Mouse (Mus musculus): ENCODE measurements at regions not wholly inside any gene's neighbourhood (a gene's known extent, or its start where the extent isn't known, plus 50 kb on each side); places are given as distances from the start of the nearest gene placed in this dataset.

DNA sequence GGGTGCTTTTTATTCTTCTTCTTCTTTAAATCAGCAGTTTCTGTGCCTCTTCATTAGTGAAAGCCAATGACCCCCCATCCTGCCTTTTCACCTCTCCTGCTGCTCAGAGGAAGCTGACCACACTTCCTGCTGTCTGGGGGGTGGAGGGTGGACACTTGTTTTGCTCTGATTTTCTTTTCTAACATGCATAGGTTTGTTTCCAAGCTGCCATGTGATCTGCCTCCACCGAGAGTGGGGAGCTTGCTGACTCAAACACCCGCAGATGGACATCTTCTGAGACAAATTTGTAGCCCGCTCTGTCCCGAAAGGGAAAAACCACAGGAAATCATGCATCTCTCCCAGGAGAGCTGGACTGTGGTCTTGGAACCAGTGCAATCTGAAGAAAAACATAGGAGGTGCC is 141.3 kb downstream of the Gm826 start:
- no peak for DNase-seq (ENCODE audit: low spot score)

DNA sequence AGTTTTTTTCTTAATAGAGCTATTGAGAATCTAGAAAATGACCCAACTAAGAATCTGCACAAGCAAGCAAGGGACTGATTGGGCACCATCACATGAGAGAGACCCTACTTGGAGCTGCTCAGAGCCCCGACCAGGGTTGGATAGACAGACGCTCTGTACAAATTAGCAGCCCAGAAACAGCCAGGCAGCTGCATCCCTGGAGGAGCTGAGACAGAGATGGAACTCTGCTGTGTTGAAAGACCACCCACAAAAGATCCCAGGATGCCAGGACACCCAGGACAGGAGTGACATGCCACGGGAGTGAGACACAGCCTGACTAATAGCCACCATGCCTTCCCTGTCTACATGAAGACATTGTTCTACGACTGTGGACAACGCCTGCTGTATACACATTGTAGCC is 147.9 kb downstream of the Gm826 start:
- DNase-seq (ENCODE audit: low spot score), result no peak

DNA sequence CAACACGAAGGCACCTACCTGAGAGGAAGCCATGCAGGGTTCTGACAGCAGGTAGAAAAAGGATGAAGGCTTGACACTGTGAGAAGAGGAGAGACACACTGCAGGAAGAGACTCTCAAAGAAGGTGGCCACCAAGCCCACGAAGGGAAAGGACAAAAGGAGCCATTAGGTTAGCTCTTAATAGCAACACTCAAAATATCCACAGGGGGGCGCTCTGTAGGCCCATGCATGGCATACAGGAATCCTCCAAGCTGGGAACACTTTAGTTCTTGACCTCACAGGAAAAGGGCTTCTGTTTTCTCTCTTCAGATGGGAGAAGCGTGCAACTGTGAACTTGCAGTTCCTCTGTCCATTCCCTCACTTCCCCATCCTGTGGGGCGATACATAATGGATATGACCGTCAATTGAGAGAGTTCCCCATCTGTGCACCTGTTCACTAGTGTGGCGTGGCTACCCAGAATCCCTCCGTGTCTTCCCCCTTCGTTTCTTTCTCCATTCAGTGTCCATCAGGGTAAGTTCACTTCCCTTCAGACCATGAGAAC is 162.9 kb downstream of the Gm826 start:
- DNase-seq (ENCODE audit: low spot score), result peak; percentile 48

- DNase-seq (ENCODE audit: low spot score), result no peak
Observed at GRCm38 (mm10) chr2:160158599-160159261, 175.2 kb downstream of the Gm826 start.

DNA sequence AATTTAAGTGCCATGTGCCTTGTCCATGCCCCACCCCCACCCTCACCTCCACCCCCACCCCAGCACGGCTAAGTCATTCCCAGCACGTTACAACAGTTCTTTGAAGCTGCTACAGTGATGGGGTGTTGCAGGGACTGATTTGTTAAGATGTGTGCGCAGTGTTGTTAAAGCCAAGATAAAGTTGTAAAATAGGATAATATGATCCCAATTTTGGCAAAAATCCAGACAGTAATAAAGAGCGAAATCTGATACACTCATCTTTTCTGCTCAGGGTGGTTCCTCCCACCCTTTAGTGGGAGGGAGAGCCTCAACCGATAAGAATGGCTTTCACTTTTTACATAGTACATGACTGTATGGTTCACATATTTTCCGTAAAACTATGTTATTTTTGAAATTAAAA is 180.2 kb downstream of the Gm826 start:
- no peak for DNase-seq (ENCODE audit: low spot score)

- DNase-seq (ENCODE audit: low spot score), result peak; percentile 30
Observed at GRCm38 (mm10) chr2:160152101-160152500, 181.9 kb downstream of the Gm826 start.

DNA sequence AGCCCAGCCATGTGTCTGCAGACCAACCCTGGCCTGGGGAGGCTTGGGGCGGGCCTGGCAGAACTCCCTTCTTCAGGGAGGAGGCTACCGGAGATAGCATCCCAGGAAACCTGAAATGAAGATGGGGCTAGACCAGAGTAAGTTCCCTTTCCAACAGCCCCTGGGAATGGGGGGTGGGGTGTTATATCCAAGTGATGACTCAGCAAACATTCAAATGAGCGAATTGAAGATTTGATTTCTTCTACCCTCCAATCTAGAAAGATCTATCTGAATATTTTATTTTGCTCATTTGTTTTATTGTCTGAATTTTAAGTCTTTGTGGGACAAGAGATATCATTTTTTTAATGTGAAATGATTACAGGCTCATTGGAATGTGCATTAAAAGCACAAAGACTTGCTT is 185.0 kb downstream of the Gm826 start:
- no peak for DNase-seq (ENCODE audit: low spot score)

GRCm38 (mm10) chr2:160148516-160148915 is 185.4 kb downstream of the Gm826 start:
- no peak for DNase-seq (ENCODE audit: low spot score)

GRCm38 (mm10) chr2:160148031-160148430 is 185.9 kb downstream of the Gm826 start:
- DNase-seq (ENCODE audit: low spot score), result no peak

- DNase-seq (ENCODE audit: low spot score), result no peak
Observed at GRCm38 (mm10) chr2:160140166-160140740, 193.7 kb downstream of the Gm826 start.

DNA sequence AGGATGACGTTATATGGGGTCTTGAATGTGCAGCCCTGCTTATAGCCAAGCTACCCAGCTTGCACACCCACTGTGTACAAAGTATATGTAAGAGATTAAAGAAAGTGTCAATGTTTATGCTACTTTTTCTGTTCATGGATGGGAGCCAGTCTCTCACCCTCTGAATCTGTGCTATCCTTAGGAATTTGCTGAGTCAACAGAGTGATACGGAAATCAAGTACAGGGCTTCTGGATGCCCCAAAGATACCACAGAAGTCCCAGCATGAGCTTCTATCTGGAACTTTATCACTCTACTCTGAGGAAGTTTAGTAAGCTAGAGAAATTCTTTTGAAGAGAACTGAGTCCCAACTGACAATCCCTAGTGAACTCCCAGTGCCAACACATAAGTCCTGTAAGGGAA is 195.9 kb downstream of the Gm826 start:
- DNase-seq (ENCODE audit: low spot score), result no peak

DNA sequence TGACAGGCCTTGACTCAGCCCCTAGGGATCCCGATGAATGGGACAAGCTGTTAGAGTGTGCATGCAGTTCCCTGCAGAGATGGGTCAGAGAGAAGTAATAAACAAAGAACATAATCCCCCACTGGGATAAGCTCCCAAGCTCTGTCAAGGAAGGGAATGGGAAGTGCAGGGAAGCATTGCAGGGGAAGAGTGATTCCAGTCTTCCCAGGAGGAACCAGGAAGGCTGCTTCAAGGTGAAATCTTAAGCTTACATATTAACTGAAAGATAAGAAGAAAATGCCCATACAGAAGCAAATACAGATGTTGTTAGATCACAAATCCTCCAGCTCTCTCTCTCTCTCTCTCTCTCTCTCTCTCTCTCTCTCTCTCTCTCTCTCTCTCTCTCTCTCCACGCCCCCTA is 202.2 kb downstream of the Gm826 start:
- DNase-seq (ENCODE audit: low spot score), result no peak

DNA sequence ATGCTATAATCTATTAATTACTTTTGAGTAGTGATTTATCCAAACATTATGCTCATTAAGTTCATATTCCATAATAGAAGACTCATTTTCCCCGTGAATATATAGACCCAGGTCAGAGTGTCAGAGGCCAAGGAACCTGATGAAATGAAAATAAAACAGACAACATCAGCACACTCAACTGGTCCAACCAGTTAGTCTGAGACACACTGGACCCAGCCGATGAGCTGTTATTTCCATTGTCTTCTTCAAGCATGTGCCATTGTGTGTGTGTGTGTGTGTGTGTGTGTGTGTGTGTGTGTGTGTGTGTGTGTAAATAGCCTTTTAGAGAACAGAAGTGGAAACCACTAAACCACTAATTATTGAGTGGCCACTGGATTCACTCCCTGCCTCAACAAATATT is 202.6 kb downstream of the Gm826 start:
- no peak for DNase-seq (ENCODE audit: low spot score)

DNA sequence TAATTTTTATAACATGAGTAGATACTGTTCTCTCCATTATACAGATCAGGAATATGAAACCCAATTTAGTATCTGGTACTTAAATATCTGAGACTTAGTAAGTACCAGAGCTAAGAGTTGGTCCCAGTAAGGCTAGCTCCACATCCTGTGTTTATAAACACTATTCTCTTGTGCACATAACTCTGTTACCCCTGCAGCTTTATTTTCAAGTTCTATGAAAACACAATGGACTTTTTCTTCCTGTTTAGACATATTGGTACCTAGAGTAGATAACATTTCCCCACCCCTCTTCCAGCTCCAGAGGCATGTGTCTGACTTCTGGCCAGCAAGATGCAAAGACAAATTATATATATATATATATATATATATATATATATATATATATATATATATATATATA is 216.8 kb downstream of the Gm826 start:
- DNase-seq (ENCODE audit: low spot score), result no peak

- DNase-seq (ENCODE audit: low spot score), result no peak
Observed at GRCm38 (mm10) chr2:160111176-160111692, 222.7 kb downstream of the Gm826 start.

DNA sequence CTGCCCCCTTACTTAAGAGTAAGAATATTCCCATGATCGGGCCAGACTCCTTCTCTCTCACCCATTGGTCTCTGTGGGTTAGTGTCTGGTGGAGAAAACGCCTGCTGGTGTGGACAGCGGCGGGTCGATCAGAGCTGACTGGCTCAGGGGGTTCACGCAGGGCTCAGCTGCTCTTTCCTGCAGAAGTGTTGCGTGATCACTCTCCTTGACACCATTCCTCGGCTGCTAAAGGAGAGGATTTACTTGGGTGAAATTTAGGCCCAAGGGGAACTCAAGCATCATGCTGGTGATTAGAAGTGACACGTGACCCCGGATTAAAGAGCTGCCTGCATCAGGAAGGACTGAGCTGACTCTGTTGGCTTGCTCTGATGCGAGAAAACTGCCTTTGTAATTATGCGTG is 240.9 kb downstream of the Gm826 start:
- no peak for DNase-seq (ENCODE audit: low spot score)

DNA sequence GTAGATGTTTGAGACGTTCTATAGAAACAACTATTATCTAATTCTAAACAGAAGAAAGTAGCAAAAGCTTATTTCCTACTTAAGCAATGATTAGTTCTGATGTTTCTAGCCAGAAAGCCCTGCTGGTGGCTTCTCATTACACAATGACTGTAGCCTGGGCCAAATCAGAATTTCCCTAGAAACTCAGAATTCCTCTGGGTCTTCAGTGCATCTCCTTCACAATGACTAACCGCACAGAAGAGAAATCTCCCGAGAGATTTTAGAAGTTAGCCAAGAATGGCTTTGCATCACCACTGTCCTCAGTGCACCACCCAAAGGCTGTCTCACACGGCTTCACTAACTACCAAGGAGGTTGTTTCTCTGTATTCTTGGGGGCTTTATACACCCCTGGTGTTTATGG is 248.0 kb downstream of the Gm826 start:
- DNase-seq (ENCODE audit: low spot score), result peak; percentile 40

DNA sequence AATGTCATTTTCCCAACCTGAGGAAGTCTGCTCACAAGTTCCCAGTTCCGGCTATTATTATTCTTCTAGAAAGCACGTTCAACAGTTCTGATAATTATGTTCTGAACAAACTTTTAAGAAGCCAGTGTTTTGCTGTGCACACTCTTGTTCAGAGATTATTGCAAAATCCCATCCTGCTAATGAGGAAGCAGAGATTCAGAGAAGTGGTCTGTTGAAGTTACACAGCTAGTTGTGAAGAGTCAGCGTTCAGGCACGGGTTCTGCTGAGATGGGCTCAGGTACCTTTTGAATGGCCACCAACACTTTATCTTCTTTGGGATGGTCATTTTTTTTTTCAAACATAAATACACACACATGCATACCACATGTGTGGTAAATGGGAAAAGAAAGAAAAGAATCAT is 250.3 kb downstream of the Gm826 start:
- DNase-seq (ENCODE audit: low spot score), result no peak

- DNase-seq (ENCODE audit: low spot score), result no peak
Observed at GRCm38 (mm10) chr2:160082106-160082653, 251.8 kb downstream of the Gm826 start.

GRCm38 (mm10) chr2:160075694-160076093 is 258.3 kb downstream of the Gm826 start:
- DNase-seq (ENCODE audit: low spot score), result no peak

- no peak for DNase-seq (ENCODE audit: low spot score)
Observed at GRCm38 (mm10) chr2:160070441-160070840, 263.5 kb downstream of the Gm826 start.

DNA sequence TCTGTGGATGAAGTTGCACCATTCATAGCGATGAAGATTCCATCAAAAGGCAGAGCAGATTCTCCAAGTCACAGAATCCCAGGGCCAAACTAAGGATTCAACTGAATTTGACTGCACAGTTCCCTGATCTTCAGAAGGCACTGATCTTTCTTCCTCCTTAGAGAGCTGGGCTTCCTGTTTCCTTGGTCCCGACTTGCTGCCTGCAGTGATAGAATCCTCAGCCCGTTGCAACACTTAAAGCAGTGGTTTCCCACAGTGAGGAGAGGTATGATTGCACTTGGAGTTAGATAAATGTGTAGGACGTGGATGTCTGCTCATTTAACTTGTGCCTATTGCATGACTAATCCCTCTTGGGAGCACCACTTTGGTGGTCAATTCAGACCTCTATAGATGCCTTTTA is 265.2 kb downstream of the Gm826 start:
- DNase-seq (ENCODE audit: low spot score), result no peak

- no peak for DNase-seq (ENCODE audit: low spot score)
Observed at GRCm38 (mm10) chr2:160067904-160068303, 266.1 kb downstream of the Gm826 start.

Data from heart, adult 8-10 months (tissue).